Mouse (Mus musculus) embryonic stem cell, embryonic (primary cell): ENCODE data around the gene Tespa1.
"Not testable (repeated sequence)": the region's sequence is repeated elsewhere in the genome, so short reads cannot be mapped to it uniquely, and the experiment has no call there.

Source experiments
- CTCF ChIA-PET, 4 experiments: fragments of 300-600 bp in 2 of 4; fragments of 350-600 bp in 2 of 4; sonication (Branson Sonifier 250); formaldehyde crosslinking; loops; one replicate each; lab custom pipeline; 2022; ENCODE audit warnings: inconsistent platforms in 2 of 4; lab: Charles Lee
- POLR2A ChIA-PET, 4 experiments: fragments of 300-600 bp in 2 of 4; fragments of 350-600 bp in 2 of 4; sonication (Branson Sonifier 250); formaldehyde crosslinking; loops; one replicate each; lab custom pipeline; 2022; ENCODE audit warnings: antibody characterized with exemption in 4 of 4, inconsistent platforms in 1 of 4; lab: Charles Lee

The Tespa1 gene

GRCm38 (mm10) chr10:130322637-130323036, at the start of gene Tespa1:
TSS of gene Tespa1 (plus strand) at chr10:130322870.
- POLR2A ChIA-PET: no interaction called here
- CTCF ChIA-PET: no interaction called here

DNA sequence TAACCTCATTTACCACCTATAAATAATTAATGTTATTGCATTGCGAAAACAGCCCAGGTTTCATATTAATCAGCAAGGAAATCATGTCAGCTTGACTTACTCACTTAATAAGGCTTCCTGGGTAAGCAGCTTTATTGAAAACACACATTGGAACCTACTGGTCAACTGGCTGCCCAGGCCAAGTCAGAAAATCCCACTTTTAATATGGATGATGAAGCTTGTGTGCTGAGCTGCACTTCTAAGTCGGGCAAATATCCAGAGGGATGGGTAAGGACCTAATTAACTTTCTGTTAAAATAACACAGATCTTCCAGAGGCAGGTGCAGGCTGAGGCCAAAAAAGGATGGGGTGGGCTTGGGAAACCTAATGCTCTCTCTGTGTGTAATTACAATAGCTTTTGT, 46.9 kb upstream of the Tespa1 start:
- POLR2A ChIA-PET: no interaction called here
- CTCF ChIA-PET: no interaction called here

GRCm38 (mm10) chr10:130276496-130276895, 46.2 kb upstream of the Tespa1 start:
- POLR2A ChIA-PET: no interaction called here
- CTCF ChIA-PET: no interaction called here

- POLR2A ChIA-PET: interaction anchor here in 2 of 4 experiments (0.9 to 1.5 kb wide), 3 partner anchors 18 to 262 kb away, joined by 3 to 5 read pairs (median 3); no protein-coding TSS in a partner anchor
- CTCF ChIA-PET: no interaction called here
Measured at GRCm38 (mm10) chr10:130280066-130280465, 42.6 kb upstream of the Tespa1 start, which contains the start of gene Neurod4. TSS of gene Neurod4 (minus strand) at chr10:130280240.

DNA sequence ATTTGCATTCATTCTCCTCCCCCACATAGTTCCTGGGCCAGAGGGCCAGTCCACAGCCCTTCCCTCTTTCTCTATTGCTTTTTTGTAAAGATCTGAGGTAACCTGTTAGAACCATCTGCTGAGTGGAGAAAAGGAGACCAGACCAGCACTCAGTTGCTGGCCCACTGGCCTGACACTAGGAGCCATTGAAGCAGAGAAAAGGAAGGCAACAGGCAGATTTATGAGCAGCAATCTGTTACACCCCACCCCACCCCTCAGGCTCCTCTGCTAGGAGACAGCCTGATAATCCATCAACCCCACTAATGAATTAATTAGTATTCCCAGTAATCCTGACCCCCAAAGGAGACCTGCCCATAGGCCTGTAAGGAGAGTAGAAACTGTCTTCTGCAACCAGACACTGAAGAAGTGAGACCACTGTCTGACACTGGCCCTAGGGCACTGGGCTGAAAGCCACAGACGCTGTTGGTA, 40.7 kb upstream of the Tespa1 start:
- CTCF ChIA-PET: no interaction called here
- POLR2A ChIA-PET: no interaction called here

- POLR2A ChIA-PET: no interaction called here
- CTCF ChIA-PET: no interaction called here
Measured at GRCm38 (mm10) chr10:130287201-130287600, 35.5 kb upstream of the Tespa1 start.

GRCm38 (mm10) chr10:130288007-130288406, 34.7 kb upstream of the Tespa1 start:
- POLR2A ChIA-PET: no interaction called here
- CTCF ChIA-PET: no interaction called here

GRCm38 (mm10) chr10:130293741-130294408, 28.8 kb upstream of the Tespa1 start:
- POLR2A ChIA-PET: no interaction called here

GRCm38 (mm10) chr10:130298748-130299147, 23.9 kb upstream of the Tespa1 start:
- ChIA-PET CTCF (interaction anchor here in 2 of 4 experiments (0.6 to 1.5 kb wide), 6 partner anchors 9 to 128 kb away, joined by 3 to 5 read pairs (median 4); no protein-coding TSS in a partner anchor), POLR2A (interaction anchor here in 1 of 4 experiments (0.6 kb wide), 1 partner anchor 72 kb away, joined by 4 read pairs; no protein-coding TSS in a partner anchor)

More at GRCm38 (mm10) chr10:130293741-130294408, 28.8 kb upstream of the Tespa1 start:
- CTCF ChIA-PET: interaction anchor here in 1 of 4 experiments (0.6 kb wide), 1 partner anchor 195 kb away, joined by 3 read pairs; no protein-coding TSS in a partner anchor

- POLR2A ChIA-PET: interaction anchor here in 1 of 4 experiments (0.7 kb wide), 1 partner anchor 237 kb away, joined by 3 read pairs; no protein-coding TSS in a partner anchor
- CTCF ChIA-PET: not testable (repeated sequence)
Measured at GRCm38 (mm10) chr10:130304138-130304537, 18.5 kb upstream of the Tespa1 start.

DNA sequence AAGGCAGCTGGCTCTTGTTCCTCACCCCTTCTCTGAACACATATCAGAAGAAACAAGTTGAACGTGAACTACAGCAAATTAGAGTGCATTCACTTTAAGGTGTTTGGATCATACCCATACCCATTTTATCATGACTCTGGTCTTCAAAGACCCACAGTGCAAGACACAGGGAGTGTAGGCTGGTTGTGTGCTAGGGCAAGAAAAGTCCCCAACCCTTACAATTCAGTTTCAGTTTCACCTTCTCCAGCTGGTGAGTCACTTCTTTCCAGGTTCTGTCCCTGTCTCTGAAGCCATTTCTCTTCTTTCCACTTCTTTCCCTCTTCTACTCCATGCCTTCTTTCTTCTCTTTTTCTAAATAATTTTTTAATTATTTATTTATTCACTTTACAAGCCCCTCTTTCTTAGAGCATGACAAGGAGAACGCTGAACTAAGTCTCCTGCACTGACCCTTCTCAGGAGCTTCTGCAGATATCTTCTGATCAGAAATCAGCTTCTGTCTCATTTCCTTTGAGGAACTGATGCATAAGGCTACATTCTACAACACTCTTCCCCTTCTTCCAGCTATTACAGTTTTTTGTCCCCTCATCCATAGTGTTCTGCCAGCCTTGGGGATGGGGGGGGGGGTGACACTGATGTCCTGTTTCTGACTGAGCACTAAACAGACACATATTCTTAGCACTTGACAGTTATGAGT, 11.0 kb upstream of the Tespa1 start:
- ChIA-PET CTCF (no interaction called here), POLR2A (interaction anchor here in 1 of 4 experiments (0.6 kb wide), 1 partner anchor 163 kb away, joined by 3 read pairs; no protein-coding TSS in a partner anchor)

DNA sequence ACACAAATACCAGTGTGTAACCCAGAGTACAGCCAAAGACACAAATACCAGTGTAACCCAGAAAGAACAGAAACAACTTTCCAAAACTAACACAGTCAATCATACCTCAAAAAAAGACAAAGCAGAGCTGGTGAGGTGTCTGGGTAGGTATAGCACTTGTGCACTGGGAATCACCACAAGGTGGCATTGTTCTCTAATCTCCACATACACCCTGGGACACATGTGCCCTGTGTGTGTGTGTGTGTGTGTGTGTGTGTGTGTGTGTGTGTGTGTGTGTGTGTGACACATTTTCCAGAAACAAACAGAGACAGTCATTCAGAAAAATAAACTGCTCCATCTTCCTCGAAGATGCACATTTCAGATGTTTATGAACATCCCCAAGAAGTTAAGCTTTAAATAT, 9.1 kb upstream of the Tespa1 start:
- POLR2A ChIA-PET: interaction anchor here in 1 of 4 experiments (0.6 to 0.7 kb wide), 2 partner anchors 82 to 121 kb away, joined by 3 to 5 read pairs; no protein-coding TSS in a partner anchor
- CTCF ChIA-PET: interaction anchor here (0.6 to 1.2 kb wide), 8 partner anchors 58 to 1456 kb away, joined by 3 to 9 read pairs (median 3); no protein-coding TSS in a partner anchor

- CTCF ChIA-PET: interaction anchor here (0.6 to 1.2 kb wide), 6 partner anchors 59 to 1457 kb away, joined by 3 to 9 read pairs (median 4); no protein-coding TSS in a partner anchor
Measured at GRCm38 (mm10) chr10:130314110-130314829, 8.4 kb upstream of the Tespa1 start.

GRCm38 (mm10) chr10:130315846-130316245, 6.8 kb upstream of the Tespa1 start:
- ChIA-PET POLR2A (no interaction called here), CTCF (no interaction called here)

More at GRCm38 (mm10) chr10:130314110-130314829, 8.4 kb upstream of the Tespa1 start:
- POLR2A ChIA-PET: interaction anchor here in 1 of 4 experiments (0.6 to 0.7 kb wide), 2 partner anchors 82 to 122 kb away, joined by 3 to 5 read pairs; no protein-coding TSS in a partner anchor

DNA sequence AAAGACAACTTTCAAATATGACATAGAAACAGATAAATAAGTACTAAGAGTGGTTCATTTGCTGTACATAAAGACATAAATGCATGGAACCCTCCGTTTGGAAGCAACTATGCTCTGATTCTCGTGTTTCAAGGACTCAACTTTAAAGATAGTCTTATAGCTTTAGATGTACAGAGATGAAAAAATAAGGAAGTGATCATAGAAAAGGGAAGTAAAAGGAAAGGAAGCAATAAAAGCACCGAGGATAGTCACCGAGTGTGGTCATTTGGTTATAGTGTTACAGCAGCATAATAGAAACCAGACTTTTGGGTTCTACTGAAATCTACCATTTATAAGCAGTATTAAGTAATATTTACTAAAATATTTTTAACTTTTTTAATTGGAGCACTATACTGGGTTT, 4.0 kb upstream of the Tespa1 start:
- ChIA-PET POLR2A (no interaction called here), CTCF (no interaction called here)

GRCm38 (mm10) chr10:130320715-130321114, 2.0 kb upstream of the Tespa1 start:
- CTCF ChIA-PET: no interaction called here
- POLR2A ChIA-PET: no interaction called here

- POLR2A ChIA-PET: no interaction called here
- CTCF ChIA-PET: no interaction called here
Measured at GRCm38 (mm10) chr10:130322062-130322461, 608 bp upstream of the Tespa1 start.

DNA sequence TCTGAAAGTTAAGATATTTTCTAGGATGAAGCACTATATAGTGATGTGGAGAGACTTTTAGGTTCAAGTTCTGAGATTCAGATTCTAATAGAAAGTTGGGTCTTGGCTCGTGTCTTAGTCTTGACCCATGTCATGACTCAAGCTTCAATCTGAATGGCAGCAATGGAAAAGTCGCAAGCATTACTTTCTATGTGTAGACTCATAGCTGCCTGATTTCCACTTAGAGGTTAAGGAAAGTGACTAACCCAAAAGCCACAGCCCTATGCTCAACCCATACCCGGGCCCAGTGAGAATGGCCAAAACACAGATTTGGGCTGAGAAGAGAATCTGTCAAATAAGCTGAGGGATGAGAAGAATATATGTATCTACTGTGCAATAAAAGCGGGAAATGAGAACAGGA, 1.6 kb downstream of the Tespa1 start:
- CTCF ChIA-PET: no interaction called here
- POLR2A ChIA-PET: no interaction called here

DNA sequence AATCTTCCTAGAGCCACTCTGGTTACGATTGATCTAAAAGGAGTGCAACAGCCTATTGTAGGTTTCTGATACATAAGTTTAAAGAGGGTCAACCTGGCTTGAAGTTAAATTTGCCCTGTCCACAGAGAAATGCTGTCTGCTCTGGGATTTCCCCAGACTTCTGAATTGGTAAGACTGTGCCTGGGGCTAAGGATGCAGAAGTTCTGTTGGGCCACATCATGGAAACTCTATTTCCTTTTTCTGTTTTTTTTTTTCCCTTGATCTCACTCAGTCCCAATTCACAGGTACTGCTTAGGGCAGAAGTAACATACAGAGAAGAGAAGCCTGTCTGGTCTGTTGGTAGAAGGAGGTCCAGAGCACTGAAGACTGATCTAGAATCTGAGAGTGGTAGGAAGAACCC, 8.0 kb downstream of the Tespa1 start:
- CTCF ChIA-PET: no interaction called here

More for the DNA sequence above, 8.0 kb downstream of the Tespa1 start:
- POLR2A ChIA-PET: no interaction called here
